Mouse (Mus musculus) MEL (cell line): ENCODE data around the gene Robo3.

ENCODE experiments used
- HCFC1 ChIP-seq: IDR thresholded peaks from 2 replicates; pipeline ENCODE4 v1.6.1; 2012; ENCODE audit warnings: low read depth, mild to moderate bottlenecking, inconsistent platforms, low read length, improper control_type of control experiment, moderate library complexity
- TAL1 ChIP-seq: IDR thresholded peaks from 2 replicates; pipeline ENCODE4 v1.6.1; 2012; ENCODE audit warnings: mild to moderate bottlenecking, inconsistent platforms, low read length, moderate library complexity, mixed read lengths

DNA sequence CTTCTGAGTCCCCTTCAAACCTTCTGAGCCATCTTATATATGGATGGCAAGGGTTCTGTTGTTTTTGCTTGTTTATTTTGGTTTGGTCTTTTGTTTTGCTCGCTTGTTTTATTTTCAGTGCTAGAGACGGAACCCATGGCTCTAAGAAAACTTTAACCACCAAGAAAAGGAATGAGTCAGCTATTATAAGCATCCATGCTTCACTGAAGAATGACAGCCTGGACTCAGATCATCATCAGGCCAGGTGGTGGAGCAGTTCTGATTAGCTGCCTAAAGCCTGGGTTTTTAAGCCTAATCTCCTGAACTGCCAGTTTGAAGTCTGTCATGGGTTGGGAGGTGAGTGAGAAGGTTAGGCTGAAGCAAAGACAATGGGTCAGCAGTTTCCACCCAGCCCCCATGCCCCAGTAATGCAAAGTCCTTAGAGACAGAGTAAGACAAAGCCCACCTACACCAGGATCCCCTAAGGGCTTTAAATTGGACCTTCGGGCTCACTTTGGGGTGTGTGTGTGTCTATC, 40.6 kb upstream of the Robo3 start:
- TF ChIP-seq HCFC1 (no peak), TAL1 (no peak)
